Mouse (Mus musculus) thymus, adult 18-20 months (tissue): ENCODE results near the gene Dusp19.
A peak's percentile ranks its signal among the peaks of the same experiment; 100 is the strongest.

Experiments used
- DNase-seq, 2 experiments: peaks; one replicate each; pipeline ENCODE4 v3.0.0; 2022; ENCODE audit warnings: mixed read lengths in 2 of 2

Gene Dusp19

GRCm38 (mm10) chr2:80616854-80617737 lies at the start of gene Dusp19, which contains the start of gene Nup35:
Dusp19 (plus strand) TSS chr2:80617045.
Nup35 (plus strand) TSS chr2:80617236.
- peak; percentile 82 to 89 for DNase-seq

- DNase-seq, result no peak
Observed at GRCm38 (mm10) chr2:80567411-80567810, 49.4 kb upstream of the Dusp19 start.

GRCm38 (mm10) chr2:80570656-80571055 lies 46.2 kb upstream of the Dusp19 start:
- no peak for DNase-seq

- no peak for DNase-seq
Observed at GRCm38 (mm10) chr2:80577286-80577685, 39.6 kb upstream of the Dusp19 start.

- DNase-seq, result no peak
Observed at GRCm38 (mm10) chr2:80579253-80579891, 37.5 kb upstream of the Dusp19 start.

- DNase-seq, result peak; percentile 2 to 6
Observed at GRCm38 (mm10) chr2:80580311-80580961, 36.4 kb upstream of the Dusp19 start.

GRCm38 (mm10) chr2:80581043-80581711 lies 35.7 kb upstream of the Dusp19 start, which contains the start of gene Nckap1:
Nckap1 (minus strand) TSS chr2:80581380.
- DNase-seq, result peak; percentile 62 to 63

- DNase-seq, result no peak
Observed at GRCm38 (mm10) chr2:80582356-80582755, 34.5 kb upstream of the Dusp19 start.

GRCm38 (mm10) chr2:80594215-80594918 lies 22.5 kb upstream of the Dusp19 start:
- no peak for DNase-seq

- no peak for DNase-seq
Observed at GRCm38 (mm10) chr2:80596960-80597359, 19.9 kb upstream of the Dusp19 start.

GRCm38 (mm10) chr2:80599850-80600249 lies 17.0 kb upstream of the Dusp19 start:
- no peak for DNase-seq

- no peak for DNase-seq
Observed at GRCm38 (mm10) chr2:80600611-80601010, 16.2 kb upstream of the Dusp19 start.

- DNase-seq, result no peak
Observed at GRCm38 (mm10) chr2:80602756-80603155, 14.1 kb upstream of the Dusp19 start.

- no peak for DNase-seq
Observed at GRCm38 (mm10) chr2:80603771-80604426, 12.9 kb upstream of the Dusp19 start.

GRCm38 (mm10) chr2:80612286-80612685 lies 4.6 kb upstream of the Dusp19 start:
- DNase-seq, result no peak

GRCm38 (mm10) chr2:80612796-80613195 lies 4.0 kb upstream of the Dusp19 start:
- DNase-seq, result no peak

- DNase-seq, result no peak
Observed at GRCm38 (mm10) chr2:80618991-80619390, 2.1 kb downstream of the Dusp19 start.

- no peak for DNase-seq
Observed at GRCm38 (mm10) chr2:80621921-80622320, 5.1 kb downstream of the Dusp19 start.

GRCm38 (mm10) chr2:80624523-80624922 lies 7.7 kb downstream of the Dusp19 start:
- no peak for DNase-seq

GRCm38 (mm10) chr2:80632336-80633026 lies 15.6 kb downstream of the Dusp19 start:
- no peak for DNase-seq
